Mouse (Mus musculus) kidney, embryonic 14.5 days (tissue): ENCODE data around the gene Bmp2. TPM values are rescaled to one million over a fixed set of nuclear protein-coding genes. Genes with fewer than 3 reads are reported as not detected.

ENCODE experiments used
- ATAC-seq: fragments of 200-750 bp; cut with Nextera tagmentation; 2 replicates; pipeline ENCODE4 v1.8.0; 2017; ENCODE audit warnings: moderate number of reproducible peaks, mild to moderate bottlenecking, moderate TSS enrichment, moderate library complexity; ENCODE audit not compliant: low FRiP score, low TSS enrichment
- H3K27ac ChIP-seq: fragments of 300-500 bp; sonication (generic); 2 replicates; pipeline ENCODE4 v1.5.1; 2014; ENCODE audit warnings: low read depth, mild to moderate bottlenecking, low read length, moderate library complexity, mixed read lengths
- H3K27me3 ChIP-seq: fragments of 300-500 bp; sonication (generic); 2 replicates; pipeline ENCODE4 v1.6.1; 2014; ENCODE audit warnings: mild to moderate bottlenecking, low read length; ENCODE audit not compliant: control insufficient read depth, insufficient read depth
- H3K36me3 ChIP-seq: fragments of 300-500 bp; sonication (generic); 2 replicates; pipeline ENCODE4 v1.6.1; 2014; ENCODE audit warnings: low read length, mixed read lengths; ENCODE audit not compliant: control insufficient read depth, insufficient read depth
- H3K4me1 ChIP-seq: fragments of 300-500 bp; sonication (generic); 2 replicates; pipeline ENCODE4 v1.6.1; 2014; ENCODE audit warnings: low read length, mixed read lengths; ENCODE audit not compliant: control insufficient read depth, insufficient read depth
- H3K4me2 ChIP-seq: fragments of 300-500 bp; sonication (generic); replicated peaks from 2 replicates; pipeline ENCODE4 v1.6.1; 2014; ENCODE audit warnings: low read depth, mild to moderate bottlenecking, low read length
- H3K4me3 ChIP-seq: fragments of 300-500 bp; sonication (generic); 2 replicates; pipeline ENCODE4 v1.5.1; 2014; ENCODE audit warnings: mild to moderate bottlenecking, low read length
- H3K9ac ChIP-seq: fragments of 300-500 bp; sonication (generic); 2 replicates; pipeline ENCODE4 v1.6.1; 2014; ENCODE audit warnings: low read depth, mild to moderate bottlenecking, low read length, moderate library complexity
- H3K9me3 ChIP-seq: fragments of 300-500 bp; sonication (generic); 2 replicates; pipeline ENCODE4 v1.6.1; 2016; ENCODE audit warnings: low read length; ENCODE audit not compliant: control insufficient read depth
- WGBS: fragments of 180-500 bp; shearing (Covaris S2); extraction: QIAGEN DNeasy Blood & Tissue Kit; methylation state at CpG from one replicate; pipeline ENCODE4 v1.1.7; 2014; 5-methylcytosine and 5-hydroxymethylcytosine counted together
- polyA plus RNA-seq: library from polyadenylated mRNA; unstranded; fragments of >200 nt; fragmentation: Nextera tagmentation; extraction: Ambion mirVana; gene quantifications from 2 replicates; pipeline ENCODE4 v1.2.1, GENCODE M21; 2014

Bmp2 gene
- polyA plus RNA-seq, 1 experiment from 2014 or later = 12.6 TPM

- Histone ChIP-seq H3K27ac (no peak overlapping the region), H3K9ac (no peak overlapping the region), H3K9me3 (no peaks in the 10 kb centered on the region), H3K36me3 (no peaks in the 10 kb centered on the region), H3K27me3 (no peaks in the 10 kb centered on the region), H3K4me1 (0 out of 2 replicates have a peak, but pooled peaks cover 4% of the 10 kb centered on the region), H3K4me2 (no peak overlapping the region), H3K4me3 (no peak overlapping the region)
- no peak for ATAC-seq
- WGBS = 73% methylated on average over 2 of the region's 2 CpGs
These were observed 29.8 kb upstream of the Bmp2 start for GRCm38 (mm10) chr2:133522121-133522520.

GRCm38 (mm10) chr2:133525621-133526181 is 26.3 kb upstream of the Bmp2 start:
- Histone ChIP-seq H3K4me3 (no peak overlapping the region), H3K4me1 (0 out of 2 replicates have a peak, but pooled peaks cover 4% of the 10 kb centered on the region), H3K36me3 (no peaks in the 10 kb centered on the region), H3K9ac (no peak overlapping the region), H3K27ac (no peak overlapping the region), H3K4me2 (no peak overlapping the region), H3K9me3 (no peaks in the 10 kb centered on the region), H3K27me3 (no peaks in the 10 kb centered on the region)
- 0 out of 2 replicates have a peak, but pooled peaks have one; percentile 39 for ATAC-seq
- 47% methylated on average over 4 of the region's 4 CpGs for WGBS

- no peak overlapping the region for H3K27ac ChIP-seq
- no peaks in the 10 kb centered on the region for H3K27me3 ChIP-seq
- no peaks in the 10 kb centered on the region for H3K9me3 ChIP-seq
- no peak overlapping the region for H3K4me3 ChIP-seq
- no peaks in the 10 kb centered on the region for H3K36me3 ChIP-seq
- H3K9ac ChIP-seq = no peak overlapping the region
- 94% methylated on average over 9 of the region's 9 CpGs for WGBS
- H3K4me2 ChIP-seq = no peak overlapping the region
- H3K4me1 ChIP-seq = 0 out of 2 replicates have a peak, but pooled peaks cover 4% of the 10 kb centered on the region
- ATAC-seq = no peak
These were observed 22.6 kb upstream of the Bmp2 start for GRCm38 (mm10) chr2:133529396-133529795.

DNA sequence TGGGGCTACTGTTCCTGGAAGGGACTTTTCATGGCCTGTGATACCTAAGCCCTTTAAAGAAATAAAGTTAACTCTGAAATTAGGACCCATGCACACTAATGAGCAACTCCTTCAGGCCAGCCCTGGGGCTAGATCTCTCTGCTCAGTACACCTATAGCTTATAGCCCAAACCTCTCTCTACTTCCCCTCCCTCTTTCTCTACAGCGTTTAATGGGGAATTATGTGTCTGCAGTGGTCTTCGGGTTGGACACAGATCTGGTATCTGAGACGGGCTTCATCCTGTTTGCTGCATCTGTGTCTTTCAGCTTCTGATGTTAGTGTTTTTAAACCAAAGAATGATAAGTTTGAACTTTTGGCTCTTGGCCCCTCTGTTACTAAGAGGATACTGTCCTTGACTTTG is 18.9 kb upstream of the Bmp2 start:
- no peak overlapping the region for H3K27ac ChIP-seq
- WGBS = 61% methylated on average over 3 of the region's 3 CpGs
- no peak overlapping the region for H3K4me3 ChIP-seq
- no peak for ATAC-seq
- H3K27me3 ChIP-seq = no peaks in the 10 kb centered on the region
- no peak overlapping the region for H3K9ac ChIP-seq
- H3K4me1 ChIP-seq = no peaks in the 10 kb centered on the region
- no peak overlapping the region for H3K4me2 ChIP-seq
- no peaks in the 10 kb centered on the region for H3K9me3 ChIP-seq
- no peaks in the 10 kb centered on the region for H3K36me3 ChIP-seq

DNA sequence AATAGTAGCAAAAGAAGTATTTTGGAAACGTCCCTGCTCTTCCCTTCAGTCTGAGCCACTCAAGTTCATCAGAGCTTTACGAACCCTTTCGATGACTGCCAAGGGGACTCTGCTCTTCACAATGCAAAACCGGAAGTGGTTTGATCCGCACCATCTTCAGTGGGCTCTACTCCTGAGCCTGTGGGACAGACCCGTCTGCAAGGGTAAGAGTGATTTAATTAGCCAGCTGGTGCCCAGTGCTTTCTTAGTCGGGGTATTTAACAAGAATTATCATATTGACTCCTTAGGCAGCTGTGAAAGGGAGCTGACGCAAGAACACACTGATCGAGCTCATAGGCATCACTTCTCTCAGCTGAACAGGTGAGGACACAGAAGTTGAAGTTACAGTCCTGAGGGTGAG is 16.5 kb upstream of the Bmp2 start:
- Histone ChIP-seq H3K36me3 (no peaks in the 10 kb centered on the region), H3K4me3 (no peak overlapping the region), H3K27ac (no peak overlapping the region), H3K4me2 (no peak overlapping the region), H3K9ac (no peak overlapping the region), H3K27me3 (no peaks in the 10 kb centered on the region), H3K4me1 (no peaks in the 10 kb centered on the region), H3K9me3 (no peaks in the 10 kb centered on the region)
- ATAC-seq = no peak
- 89% methylated on average over 9 of the region's 9 CpGs for WGBS

- H3K27me3 ChIP-seq = no peaks in the 10 kb centered on the region
- 87% methylated on average over 7 of the region's 7 CpGs for WGBS
- no peaks in the 10 kb centered on the region for H3K4me1 ChIP-seq
- no peak overlapping the region for H3K9ac ChIP-seq
- ATAC-seq = no peak
- no peak overlapping the region for H3K4me2 ChIP-seq
- no peak overlapping the region for H3K27ac ChIP-seq
- no peaks in the 10 kb centered on the region for H3K9me3 ChIP-seq
- H3K4me3 ChIP-seq = no peak overlapping the region
- no peaks in the 10 kb centered on the region for H3K36me3 ChIP-seq
These were observed 15.1 kb upstream of the Bmp2 start for GRCm38 (mm10) chr2:133536812-133537211.

GRCm38 (mm10) chr2:133540702-133541101 is 11.3 kb upstream of the Bmp2 start:
- Histone ChIP-seq H3K4me1 (no peaks in the 10 kb centered on the region), H3K36me3 (no peaks in the 10 kb centered on the region), H3K9me3 (no peaks in the 10 kb centered on the region), H3K27ac (no peak overlapping the region), H3K4me3 (no peak overlapping the region), H3K4me2 (no peak overlapping the region), H3K9ac (no peak overlapping the region), H3K27me3 (no peaks in the 10 kb centered on the region)
- ATAC-seq = no peak
- 89% methylated on average over 1 of the region's 1 CpGs for WGBS

DNA sequence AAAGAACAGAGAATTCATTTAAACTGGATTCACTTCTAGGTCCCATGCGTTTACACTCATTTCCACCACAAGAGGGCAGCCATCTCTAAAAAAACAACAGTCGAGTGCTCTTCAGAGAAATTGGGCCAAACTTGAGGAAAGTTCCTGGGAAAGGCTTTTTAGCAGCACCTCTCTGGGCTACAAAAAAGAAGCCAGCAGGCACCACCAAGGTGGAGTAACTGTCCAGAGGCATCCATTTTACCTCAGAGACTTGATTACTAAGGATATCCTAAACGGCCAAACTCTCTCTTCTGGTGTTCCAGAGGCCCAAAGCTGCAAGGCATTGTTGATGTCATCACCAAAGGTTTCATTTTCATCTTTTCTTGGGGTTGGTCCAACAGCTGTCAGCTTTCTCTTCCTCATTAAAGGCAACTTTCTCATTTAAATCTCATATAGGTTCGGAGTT is 1.7 kb upstream of the Bmp2 start:
- Histone ChIP-seq H3K27ac (no peak overlapping the region), H3K9me3 (no peaks in the 10 kb centered on the region), H3K4me1 (peaks cover 4% of the 10 kb centered on the region), H3K9ac (no peak overlapping the region), H3K4me2 (no peak overlapping the region), H3K4me3 (no peak overlapping the region), H3K27me3 (peaks cover 22% of the 10 kb centered on the region), H3K36me3 (no peaks in the 10 kb centered on the region)
- 19% methylated on average over 4 of the region's 4 CpGs for WGBS
- no peak for ATAC-seq

- Histone ChIP-seq H3K9me3 (no peaks in the 10 kb centered on the region), H3K9ac (peak overlapping the region; percentile 63), H3K27me3 (peaks cover 22% of the 10 kb centered on the region), H3K4me2 (peak overlapping the region; percentile 94), H3K4me1 (peaks cover 4% of the 10 kb centered on the region), H3K27ac (no peak overlapping the region), H3K4me3 (peak overlapping the region; percentile 64), H3K36me3 (no peaks in the 10 kb centered on the region)
- WGBS = 1% methylated on average over 42 of the region's 48 CpGs
- peak; percentile 16; the same call in 1 of the 2 replicates for ATAC-seq
These were observed 995 bp downstream of the Bmp2 start for GRCm38 (mm10) chr2:133552842-133553465.
